Mouse (Mus musculus): ENCODE measurements around the gene Gabrb1.
A peak's percentile ranks its signal among the peaks of the same experiment; 100 is the strongest.

Gene Gabrb1

DNA sequence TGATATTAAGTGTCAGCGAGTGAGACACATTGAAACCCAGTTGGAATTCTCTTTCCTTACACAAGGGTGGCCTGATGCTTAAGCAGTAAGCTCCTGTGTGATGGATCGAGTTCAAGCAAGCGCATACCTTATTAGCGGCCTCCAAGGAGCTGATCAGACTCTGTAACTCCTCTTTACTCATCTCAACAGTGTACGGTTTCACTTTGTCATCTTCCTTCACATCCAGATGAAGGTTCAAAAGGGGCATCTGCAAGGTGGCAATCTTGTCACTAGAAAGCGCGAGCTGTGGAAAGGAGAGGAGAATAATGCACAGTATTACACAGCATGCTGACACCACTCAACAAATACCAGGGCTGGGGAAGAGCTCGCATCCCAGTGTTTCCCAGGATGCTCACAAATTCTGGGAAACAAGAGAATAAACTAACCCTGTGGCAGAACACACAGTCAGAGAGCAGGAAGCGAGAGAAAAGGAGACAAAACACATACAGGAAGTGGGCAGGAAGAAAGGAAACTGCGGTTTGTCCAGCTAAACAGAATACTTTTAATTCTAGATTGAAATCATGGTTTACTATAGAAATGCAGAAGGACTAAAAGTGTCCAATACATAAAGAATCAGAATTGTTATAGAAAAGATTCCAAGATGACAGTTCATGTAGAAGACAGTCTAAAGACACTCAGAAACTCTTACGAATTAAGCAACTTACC, 503.0 kb downstream of the Gabrb1 start:
- DNase-seq (ENCODE audit: low spot score in 2 of 2) = no peak

- DNase-seq (ENCODE audit: low spot score in 2 of 2) = no peak
Measured at GRCm38 (mm10) chr5:72162855-72163254, 504.9 kb downstream of the Gabrb1 start.

- DNase-seq (ENCODE audit: low spot score in 2 of 2) = no peak
Measured at GRCm38 (mm10) chr5:72164386-72164785, 506.5 kb downstream of the Gabrb1 start.

DNA sequence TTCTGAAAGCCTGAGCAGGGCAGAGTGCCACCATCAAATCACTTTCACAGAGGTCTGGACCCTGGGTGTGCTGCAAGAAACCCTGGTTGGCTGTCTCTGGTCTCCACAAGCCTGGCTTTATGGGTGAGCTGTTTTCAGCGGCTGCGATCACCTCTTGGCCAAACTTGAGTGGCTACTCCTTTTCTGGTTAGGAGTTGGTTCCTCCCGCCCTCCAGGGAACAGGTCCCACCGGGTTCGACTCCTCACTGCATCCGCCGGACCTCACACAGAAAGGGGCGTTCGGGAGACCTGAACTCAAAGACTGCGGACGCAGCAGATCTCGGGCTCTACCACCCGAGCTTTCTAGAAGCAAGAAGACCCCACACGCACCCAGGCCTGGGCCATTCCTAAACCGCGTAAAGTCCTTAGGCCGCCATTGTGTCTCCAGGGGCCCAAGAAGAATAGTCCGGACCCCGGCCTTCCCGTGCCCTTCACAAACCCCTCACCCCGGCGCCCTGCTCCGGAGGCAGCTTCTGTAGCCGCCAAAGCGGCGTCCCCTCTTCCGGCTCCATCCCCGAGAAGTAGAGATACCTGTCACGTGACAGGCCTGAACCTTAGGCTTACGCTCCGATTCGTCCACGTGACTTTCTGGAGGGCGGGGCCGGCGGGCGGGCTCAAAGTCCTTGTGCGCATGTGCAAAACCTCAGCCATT, 509.8 kb downstream of the Gabrb1 start, which contains the start of gene Commd8:
Gene Commd8, minus strand, starts transcription at position 596 of the 691 bp plus-strand sequence.
- DNase-seq (ENCODE audit: low spot score in 2 of 2) = peak; percentile 94

DNA sequence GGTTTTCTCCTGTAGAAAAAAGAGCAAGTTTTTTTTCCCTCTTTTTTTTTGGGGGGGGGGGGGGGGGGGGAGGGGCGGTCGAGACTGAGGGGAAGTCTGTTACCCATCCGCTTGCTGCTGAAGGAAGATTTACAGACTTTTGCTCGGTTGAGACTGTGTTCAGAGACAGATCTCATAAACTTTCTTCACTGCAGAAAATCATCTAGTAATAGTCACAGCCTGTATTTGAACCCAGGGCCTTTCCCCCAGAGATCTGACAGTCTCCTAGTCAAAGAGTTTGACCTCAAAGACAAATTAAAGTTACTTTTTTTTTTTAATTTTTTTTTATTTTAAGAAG, 510.3 kb downstream of the Gabrb1 start:
- DNase-seq (ENCODE audit: low spot score in 2 of 2) = no peak

- DNase-seq (ENCODE audit: low spot score in 2 of 2) = no peak
Measured at GRCm38 (mm10) chr5:72170067-72170466, 512.2 kb downstream of the Gabrb1 start.

DNA sequence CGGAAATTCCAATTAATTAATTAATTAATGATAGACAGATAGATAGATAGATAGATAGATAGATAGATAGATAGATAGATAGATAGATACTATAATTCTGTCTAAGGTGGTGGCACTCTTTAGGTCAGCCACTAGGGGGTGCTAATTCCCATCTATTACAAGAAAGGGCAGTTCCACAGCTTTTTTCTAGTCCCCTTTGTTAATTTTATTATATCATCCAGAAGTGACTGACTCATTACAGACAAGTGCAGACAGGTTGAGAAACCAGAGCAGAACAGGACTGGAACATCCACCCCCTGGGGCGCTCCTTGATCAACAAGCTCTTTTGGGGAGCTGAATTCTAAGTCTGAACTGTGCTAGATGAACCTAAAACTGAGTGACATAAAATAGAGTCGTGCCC, 514.8 kb downstream of the Gabrb1 start:
- no peak for DNase-seq (ENCODE audit: low spot score in 2 of 2)

- DNase-seq (ENCODE audit: low spot score in 2 of 2) = no peak
Measured at GRCm38 (mm10) chr5:72173521-72173920, 515.6 kb downstream of the Gabrb1 start.

- no peak for DNase-seq (ENCODE audit: low spot score in 2 of 2)
Measured at GRCm38 (mm10) chr5:72175050-72175449, 517.1 kb downstream of the Gabrb1 start.

GRCm38 (mm10) chr5:72175530-72175929, 517.6 kb downstream of the Gabrb1 start:
- no peak for DNase-seq (ENCODE audit: low spot score in 2 of 2)

DNA sequence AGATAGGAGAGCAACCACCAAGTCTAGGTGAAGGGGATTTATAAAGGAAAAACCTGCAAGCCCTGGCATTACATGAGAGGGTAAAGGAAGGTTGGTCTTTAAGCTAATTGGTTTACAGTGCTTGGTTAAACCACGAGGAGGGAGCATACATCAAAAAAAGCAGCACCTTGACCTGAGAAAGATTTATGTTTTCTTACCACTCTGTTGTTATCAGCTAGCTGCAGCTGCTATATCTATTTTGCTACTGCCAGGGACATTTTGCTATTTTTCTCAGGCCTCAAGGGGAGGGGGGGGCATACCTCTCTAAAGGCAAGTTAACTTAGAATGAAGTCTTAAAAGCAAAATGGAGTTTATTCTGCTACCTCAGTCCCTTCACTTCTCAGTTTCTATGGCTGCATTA, 523.3 kb downstream of the Gabrb1 start:
- DNase-seq (ENCODE audit: low spot score in 2 of 2) = no peak

DNA sequence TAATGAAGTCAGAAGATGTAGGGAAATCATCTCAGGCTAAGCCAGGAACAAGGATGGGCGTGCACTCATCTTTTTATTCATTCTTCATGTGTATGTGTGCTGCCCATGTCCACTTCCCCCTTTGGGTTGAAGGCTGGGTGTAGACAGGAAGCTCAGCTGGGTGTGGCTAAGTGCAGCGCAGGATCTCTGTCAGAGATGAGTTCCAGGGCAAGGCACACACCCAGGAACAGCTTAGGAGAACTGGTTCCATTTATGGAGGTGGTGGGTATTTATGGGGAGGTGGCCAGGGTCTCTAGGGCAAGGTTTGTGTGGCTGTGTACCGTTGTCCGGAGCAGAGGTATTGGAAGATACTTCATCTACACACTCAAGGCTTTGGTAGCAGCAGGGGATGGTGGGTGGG, 524.9 kb downstream of the Gabrb1 start:
- DNase-seq (ENCODE audit: low spot score in 2 of 2) = no peak

DNA sequence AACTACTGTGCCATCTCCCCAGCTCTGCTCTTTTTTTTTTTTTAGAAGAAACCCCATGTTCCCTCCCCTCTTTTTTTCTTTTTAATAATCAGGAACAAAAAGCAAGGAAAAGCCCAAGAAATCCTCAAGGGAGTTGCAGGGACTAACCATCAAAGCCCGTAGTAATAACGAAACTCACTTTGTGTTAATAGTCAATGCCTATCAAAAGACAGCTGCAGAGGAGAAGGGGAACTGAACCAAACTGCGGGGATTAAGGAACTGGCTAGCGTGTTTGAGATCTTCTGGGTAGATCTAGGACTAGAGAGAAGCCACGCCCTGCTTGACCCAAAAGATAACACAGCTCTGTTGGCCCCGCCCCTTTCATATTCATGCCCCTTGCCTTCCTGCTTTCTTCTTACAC, 526.0 kb downstream of the Gabrb1 start:
- DNase-seq (ENCODE audit: low spot score in 2 of 2) = no peak

- no peak for DNase-seq (ENCODE audit: low spot score in 2 of 2)
Measured at GRCm38 (mm10) chr5:72184437-72185100, 526.7 kb downstream of the Gabrb1 start.

DNA sequence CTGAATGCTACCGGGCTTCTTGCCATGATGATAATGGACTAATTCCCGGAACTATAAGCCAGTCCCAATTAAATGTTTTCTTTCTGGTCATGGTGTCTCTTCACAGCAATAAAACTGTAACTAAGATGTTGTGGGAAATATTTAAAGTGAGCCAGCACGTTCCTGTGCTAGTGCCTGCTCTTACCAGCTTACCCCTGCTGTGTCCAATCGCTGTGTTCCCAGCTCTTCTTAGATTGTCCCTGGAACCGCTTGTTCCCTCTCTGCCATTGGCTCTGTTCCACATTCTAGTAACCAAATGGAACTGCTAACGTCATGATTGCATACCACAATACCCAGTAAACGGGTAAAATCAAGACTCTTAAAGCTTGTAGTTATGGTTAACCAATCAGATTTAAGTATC, 533.2 kb downstream of the Gabrb1 start:
- no peak for DNase-seq (ENCODE audit: low spot score in 2 of 2)

DNA sequence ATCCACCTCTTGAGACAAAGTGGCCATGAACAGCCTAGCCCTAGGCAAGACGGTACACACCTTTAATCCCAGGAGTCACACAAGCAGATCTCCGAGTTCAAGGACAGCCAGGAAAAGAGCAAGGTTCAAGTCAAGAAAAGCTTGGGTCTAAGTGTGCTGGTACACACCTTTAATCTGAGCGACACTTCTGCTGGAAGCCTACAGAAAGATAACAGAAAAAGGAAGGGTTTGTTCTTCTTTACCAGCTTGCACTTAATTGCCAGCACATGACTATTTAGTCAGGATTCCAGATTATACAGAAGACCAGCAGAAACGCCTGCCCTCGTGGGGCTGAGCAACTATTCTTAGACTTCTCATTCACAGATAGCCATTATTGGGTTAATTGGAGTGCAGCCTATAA, 534.0 kb downstream of the Gabrb1 start:
- no peak for DNase-seq (ENCODE audit: low spot score in 2 of 2)

- no peak for DNase-seq (ENCODE audit: low spot score in 2 of 2)
Measured at GRCm38 (mm10) chr5:72195442-72195841, 537.5 kb downstream of the Gabrb1 start.
